Mouse (Mus musculus) midbrain, embryonic 11.5 days (tissue): ENCODE data around the gene 1700123K08Rik. TPM values are rescaled to one million over a fixed set of nuclear protein-coding genes. Genes with fewer than 3 reads are reported as not detected.
"Not testable (repeated sequence)": the region's sequence is repeated elsewhere in the genome, so short reads cannot be mapped to it uniquely, and the experiment has no call there.

ENCODE experiments used
- ATAC-seq: fragments of 200-750 bp; cut with Nextera tagmentation; 2 replicates; pipeline ENCODE4 v1.8.0; 2017; ENCODE audit warnings: moderate TSS enrichment, moderate library complexity; ENCODE audit not compliant: low FRiP score
- DNase-seq: peaks from one replicate; pipeline ENCODE4 v3.0.0; 2015; ENCODE audit warnings: low spot score; ENCODE audit errors: missing footprints
- H3K27ac ChIP-seq: fragments of 300-500 bp; sonication (generic); 2 replicates; pipeline ENCODE4 v1.5.1; 2014; ENCODE audit warnings: low read depth, low read length
- H3K27me3 ChIP-seq: fragments of 300-500 bp; sonication (generic); 2 replicates; pipeline ENCODE4 v1.6.1; 2014; ENCODE audit warnings: mild to moderate bottlenecking, low read length, moderate library complexity, mixed read lengths; ENCODE audit not compliant: control insufficient read depth, insufficient read depth
- H3K36me3 ChIP-seq: fragments of 300-500 bp; sonication (generic); 2 replicates; pipeline ENCODE4 v1.6.1; 2014; ENCODE audit warnings: mild to moderate bottlenecking, low read length, moderate library complexity, mixed read lengths; ENCODE audit not compliant: control insufficient read depth, insufficient read depth
- H3K4me1 ChIP-seq: fragments of 300-500 bp; sonication (generic); 2 replicates; pipeline ENCODE4 v1.6.1; 2014; ENCODE audit warnings: low read length; ENCODE audit not compliant: control insufficient read depth, insufficient read depth
- H3K4me2 ChIP-seq: fragments of 300-500 bp; sonication (generic); 2 replicates; pipeline ENCODE4 v1.6.1; 2014; ENCODE audit warnings: mild to moderate bottlenecking, moderate library complexity
- H3K4me3 ChIP-seq: fragments of 300-500 bp; sonication (generic); 2 replicates; pipeline ENCODE4 v1.5.1; 2014; ENCODE audit warnings: low read depth, low read length
- H3K9ac ChIP-seq: fragments of 300-500 bp; sonication (generic); 2 replicates; pipeline ENCODE4 v1.6.1; 2014; ENCODE audit warnings: low read length
- H3K9me3 ChIP-seq: fragments of 300-500 bp; sonication (generic); 2 replicates; pipeline ENCODE4 v1.6.1; 2016; ENCODE audit warnings: low read length; ENCODE audit not compliant: control insufficient read depth
- WGBS: fragments of 180-500 bp; shearing (Covaris S2); extraction: QIAGEN DNeasy Blood & Tissue Kit; methylation state at CpG from one replicate; pipeline ENCODE4 v1.1.7; 2014; 5-methylcytosine and 5-hydroxymethylcytosine counted together
- microRNA-seq: library from miRNA; unstranded; fragments of <30 nt; microRNA quantifications from one replicate; pipeline ENCODE4, GENCODE M21; 2017
- polyA plus RNA-seq: library from polyadenylated mRNA; unstranded; fragments of >200 nt; fragmentation: Nextera tagmentation; extraction: Ambion mirVana; gene quantifications from 2 replicates; pipeline ENCODE4 v1.2.1, GENCODE M21; 2014

1700123K08Rik gene
- not detected in 2 replicates for polyA plus RNA-seq

GRCm38 (mm10) chr5:138564612-138565011 lies at the start of gene 1700123K08Rik:
1700123K08Rik (minus strand) TSS chr5:138564712.
- 85% methylated on average over 2 of the region's 2 CpGs for WGBS
- H3K4me3 ChIP-seq, H3K36me3 ChIP-seq, H3K27me3 ChIP-seq, H3K4me1 ChIP-seq, H3K9ac ChIP-seq, H3K4me2 ChIP-seq, H3K27ac ChIP-seq, H3K9me3 ChIP-seq, ATAC-seq, DNase-seq: not testable (repeated sequence)

DNA sequence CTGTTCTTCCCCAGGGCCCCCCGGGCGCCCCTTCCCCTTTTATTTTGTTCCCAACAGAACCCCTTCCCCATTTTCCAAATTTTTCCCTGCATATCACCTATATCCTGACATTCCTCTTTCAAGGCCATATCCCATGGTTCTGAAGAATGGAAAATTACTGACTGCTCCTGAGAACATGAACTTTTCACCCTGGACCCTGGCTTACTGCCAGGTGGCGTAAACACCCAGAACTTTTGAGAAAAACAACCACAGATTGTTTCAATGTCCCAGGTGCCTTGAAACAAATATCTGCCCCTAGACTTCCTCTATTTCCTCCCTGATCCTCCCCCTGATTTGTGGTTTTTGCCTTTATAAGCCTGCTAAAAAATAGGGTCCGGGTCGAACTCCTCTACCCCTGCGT lies 22.9 kb upstream of the 1700123K08Rik start:
- no peak overlapping the region for H3K9ac ChIP-seq
- H3K27me3 ChIP-seq, result no peaks in the 10 kb centered on the region
- no peaks in the 10 kb centered on the region for H3K36me3 ChIP-seq
- H3K4me3 ChIP-seq, result no peak overlapping the region
- H3K27ac ChIP-seq, result no peak overlapping the region
- no peak for ATAC-seq
- no peak for DNase-seq
- no peaks in the 10 kb centered on the region; the same call in 1 of the 2 replicates for H3K9me3 ChIP-seq
- H3K4me2 ChIP-seq, result no peak overlapping the region
- WGBS, result 89% methylated on average over 6 of the region's 6 CpGs
- H3K4me1 ChIP-seq, result no peaks in the 10 kb centered on the region

GRCm38 (mm10) chr5:138571623-138572022 lies 7.1 kb upstream of the 1700123K08Rik start:
- no peak overlapping the region for H3K4me3 ChIP-seq
- H3K4me2 ChIP-seq, result no peak overlapping the region
- 56% methylated on average over 4 of the region's 4 CpGs for whole genome bisulfite sequencing
- H3K27me3 ChIP-seq, result no peaks in the 10 kb centered on the region
- ATAC-seq (no peak), DNase-seq (peak; percentile 93)
- no peaks in the 10 kb centered on the region for H3K9me3 ChIP-seq
- H3K9ac ChIP-seq, result no peak overlapping the region
- H3K27ac ChIP-seq, result no peak overlapping the region
- H3K4me1 ChIP-seq, result no peaks in the 10 kb centered on the region
- H3K36me3 ChIP-seq, result no peaks in the 10 kb centered on the region

- Histone ChIP-seq H3K36me3 (no peaks in the 10 kb centered on the region), H3K4me1 (no peaks in the 10 kb centered on the region), H3K27me3 (no peaks in the 10 kb centered on the region), H3K4me2 (no peak overlapping the region), H3K9ac (no peak overlapping the region), H3K4me3 (no peak overlapping the region), H3K27ac (no peak overlapping the region), H3K9me3 (no peaks in the 10 kb centered on the region)
- WGBS, result 56% methylated on average over 1 of the region's 1 CpGs
- ATAC-seq, result no peak
- peak; percentile 82 for DNase-seq
Measured at GRCm38 (mm10) chr5:138552718-138553117, 11.8 kb downstream of the 1700123K08Rik start.

DNA sequence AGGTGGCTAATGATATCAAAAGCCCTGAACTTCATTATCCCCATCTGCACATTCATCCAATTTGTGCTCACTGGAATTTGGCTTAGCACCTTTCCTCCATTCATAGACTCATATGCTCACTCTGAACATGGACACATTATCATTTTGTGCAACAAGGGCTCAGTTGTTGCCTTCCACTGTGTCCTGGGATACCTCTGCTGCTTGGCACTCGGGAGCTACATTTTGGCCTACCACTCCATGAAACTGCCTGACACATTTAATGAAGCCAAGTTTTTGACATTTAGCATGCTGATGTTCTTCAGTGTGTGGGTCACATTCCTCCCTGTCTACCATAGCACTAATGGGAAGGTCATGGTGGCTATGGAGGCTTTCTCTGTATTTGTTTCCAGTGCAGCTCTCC lies 32.0 kb downstream of the 1700123K08Rik start:
- ATAC-seq (no peak), DNase-seq (no peak)
- H3K4me1 ChIP-seq, result no peaks in the 10 kb centered on the region
- no peak overlapping the region for H3K4me2 ChIP-seq
- H3K27me3 ChIP-seq, result no peaks in the 10 kb centered on the region
- H3K9ac ChIP-seq, result no peak overlapping the region
- H3K27ac ChIP-seq, result no peak overlapping the region
- no peaks in the 10 kb centered on the region for H3K36me3 ChIP-seq
- no peaks in the 10 kb centered on the region for H3K9me3 ChIP-seq
- no peak overlapping the region for H3K4me3 ChIP-seq
- 77% methylated on average over 1 of the region's 1 CpGs for WGBS

Small RNA genes lying within 50 kb of the gene (microRNA-seq; reads per million reads assigned to microRNA genes)
- not detected for gene Gm24082

Other genes with a start within 250 kb of the 1700123K08Rik start
- not detected in 2 replicates for gene Pvrig, start 222.8 kb downstream of the 1700123K08Rik start, polyA plus RNA-seq
- gene Zfp157, start 123.2 kb downstream of the 1700123K08Rik start, polyA plus RNA-seq, result 44.9 and 52.0 TPM in 2 replicates
- gene Zfp68, start 55.0 kb upstream of the 1700123K08Rik start, polyA plus RNA-seq, result 73.1 and 81.9 TPM in 2 replicates
- gene A430033K04Rik, start 58.1 kb upstream of the 1700123K08Rik start, polyA plus RNA-seq, result 10.6 and 11.2 TPM in 2 replicates
- 14.6 and 16.3 TPM in 2 replicates for gene Fam20c, start 189.8 kb upstream of the 1700123K08Rik start, polyA plus RNA-seq